Mouse (Mus musculus) testis, adult 2 months (tissue): Measurements from ENCODE around the gene Mettl3.

Experiments
- CTCF ChIP-seq: fragments of 200-500 bp; IDR thresholded peaks from 2 replicates; pipeline ENCODE4 v1.5.1; 2012; ENCODE audit warnings: low read depth, mild to moderate bottlenecking, inconsistent platforms, low read length, moderate library complexity; ENCODE audit not compliant: control insufficient read depth, insufficient read depth, insufficient replicate concordance
- POLR2A ChIP-seq: fragments of 200-500 bp; IDR thresholded peaks from 2 replicates; pipeline ENCODE4 v1.6.1; 2012; ENCODE audit warnings: low read depth, mild to moderate bottlenecking, inconsistent platforms, low read length, moderate library complexity; ENCODE audit not compliant: control insufficient read depth

DNA sequence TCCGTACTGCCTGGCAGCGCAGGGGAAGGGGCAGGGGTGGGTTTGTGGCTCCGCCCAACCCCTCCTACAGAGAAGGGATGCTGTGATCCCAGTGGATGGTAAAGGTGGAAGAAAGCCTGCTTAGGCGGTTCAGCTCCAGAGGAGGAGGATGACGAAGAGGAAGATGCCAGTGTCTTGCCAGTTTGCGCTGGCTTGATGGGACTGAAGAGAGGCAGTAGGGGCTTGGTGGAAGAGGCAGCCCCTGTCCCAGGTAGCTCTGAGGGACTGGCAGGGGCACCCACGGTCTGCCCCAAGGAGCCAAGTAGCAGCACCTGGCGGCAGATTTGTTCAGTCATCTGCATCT lies 9.9 kb upstream of the Mettl3 start:
- TF ChIP-seq POLR2A (no peak), CTCF (no peak)
